Mouse (Mus musculus): Measurements from ENCODE around the gene Padi6.
A peak's percentile ranks its signal among the peaks of the same experiment; 100 is the strongest.

Padi6 gene

GRCm38 (mm10) chr4:140750328-140750727 is 7.9 kb upstream of the Padi6 start:
- DNase-seq (ENCODE audit: low spot score), result peak; percentile 51

- no peak for DNase-seq (ENCODE audit: low spot score)
Observed at GRCm38 (mm10) chr4:140747978-140748377, 5.5 kb upstream of the Padi6 start.

GRCm38 (mm10) chr4:140744654-140745053 is 2.2 kb upstream of the Padi6 start:
- no peak for DNase-seq (ENCODE audit: low spot score)

- DNase-seq (ENCODE audit: low spot score), result no peak
Observed at GRCm38 (mm10) chr4:140743086-140743485, 643 bp upstream of the Padi6 start.

- no peak for DNase-seq (ENCODE audit: low spot score)
Observed at GRCm38 (mm10) chr4:140741401-140741800, 1.0 kb downstream of the Padi6 start.

GRCm38 (mm10) chr4:140740655-140741054 is 1.8 kb downstream of the Padi6 start:
- no peak for DNase-seq (ENCODE audit: low spot score)

GRCm38 (mm10) chr4:140732871-140733270 is 9.6 kb downstream of the Padi6 start:
- no peak for DNase-seq (ENCODE audit: low spot score)

GRCm38 (mm10) chr4:140731654-140732053 is 10.8 kb downstream of the Padi6 start:
- no peak for DNase-seq (ENCODE audit: low spot score)

- DNase-seq (ENCODE audit: low spot score), result no peak
Observed at GRCm38 (mm10) chr4:140726907-140727306, 15.5 kb downstream of the Padi6 start.

- no peak for DNase-seq (ENCODE audit: low spot score)
Observed at GRCm38 (mm10) chr4:140724739-140725138, 17.7 kb downstream of the Padi6 start.

- no peak for DNase-seq (ENCODE audit: low spot score)
Observed at GRCm38 (mm10) chr4:140723801-140724200, 18.6 kb downstream of the Padi6 start.

- DNase-seq (ENCODE audit: low spot score), result no peak
Observed at GRCm38 (mm10) chr4:140723192-140723591, 19.3 kb downstream of the Padi6 start.

GRCm38 (mm10) chr4:140722710-140723109 is 19.7 kb downstream of the Padi6 start:
- no peak for DNase-seq (ENCODE audit: low spot score)

GRCm38 (mm10) chr4:140721968-140722490 is 20.4 kb downstream of the Padi6 start:
- no peak for DNase-seq (ENCODE audit: low spot score)

GRCm38 (mm10) chr4:140720091-140720490 is 22.4 kb downstream of the Padi6 start:
- DNase-seq (ENCODE audit: low spot score), result no peak

GRCm38 (mm10) chr4:140718436-140718835 is 24.0 kb downstream of the Padi6 start:
- DNase-seq (ENCODE audit: low spot score), result no peak

- DNase-seq (ENCODE audit: low spot score), result no peak
Observed at GRCm38 (mm10) chr4:140716994-140717393, 25.4 kb downstream of the Padi6 start.

- DNase-seq (ENCODE audit: low spot score), result no peak
Observed at GRCm38 (mm10) chr4:140714586-140714985, 27.9 kb downstream of the Padi6 start.

GRCm38 (mm10) chr4:140713480-140714365 is 28.7 kb downstream of the Padi6 start:
- DNase-seq (ENCODE audit: low spot score), result peak; percentile 75

GRCm38 (mm10) chr4:140711360-140711759 is 31.1 kb downstream of the Padi6 start:
- no peak for DNase-seq (ENCODE audit: low spot score)

- no peak for DNase-seq (ENCODE audit: low spot score)
Observed at GRCm38 (mm10) chr4:140710781-140711180, 31.7 kb downstream of the Padi6 start.

- DNase-seq (ENCODE audit: low spot score), result no peak
Observed at GRCm38 (mm10) chr4:140709617-140710016, 32.8 kb downstream of the Padi6 start.

GRCm38 (mm10) chr4:140709111-140709510 is 33.3 kb downstream of the Padi6 start:
- DNase-seq (ENCODE audit: low spot score), result no peak
